Mouse (Mus musculus): ENCODE measurements around the gene Ldhb. TPM values are rescaled to one million over a fixed set of nuclear protein-coding genes. Genes with fewer than 3 reads are reported as not detected.

The Ldhb gene
- 10 to 100 TPM; 25.2 to 30.6 TPM for total RNA-seq (2023)

GRCm38 (mm10) chr6:142507785-142508162 lies at the start of gene Ldhb:
TSS of gene Ldhb (minus strand) at chr6:142507957.

GRCm38 (mm10) chr6:142472801-142473203 lies 35.0 kb downstream of the Ldhb start, which contains the start of gene Gys2:
TSS of gene Gys2 (minus strand) at chr6:142473109.

Other genes with a start within 250 kb of the Ldhb start
- gene Iapp, start 209.5 kb downstream of the Ldhb start, total RNA-seq (2023), result not detected
- not detected for gene Slco1a5, start 185.0 kb downstream of the Ldhb start, total RNA-seq (2023)
- 1 to 10 TPM; 7.0 to 9.5 TPM for gene Pyroxd1, start 162.3 kb downstream of the Ldhb start, total RNA-seq (2023)
- 10 to 100 TPM; 16.1 to 17.5 TPM for gene Recql, start 120.9 kb downstream of the Ldhb start, total RNA-seq (2023)
- 10 to 100 TPM; 11.7 to 17.4 TPM for gene Golt1b, start 120.7 kb downstream of the Ldhb start, total RNA-seq (2023)
- not detected for gene Spx, start 94.5 kb downstream of the Ldhb start, total RNA-seq (2023)
- not detected for gene Gys2, start 34.8 kb downstream of the Ldhb start, total RNA-seq (2023)
- under 1 TPM; 0.18 to 0.24 TPM for gene Kcnj8, start 63.7 kb upstream of the Ldhb start, total RNA-seq (2023)
- gene Abcc9, start 194.4 kb upstream of the Ldhb start, total RNA-seq (2023), result under 1 TPM; 0.11 to 0.31 TPM
- 10 to 100 TPM; 33.8 to 34.5 TPM for gene Cmas, start 248.7 kb upstream of the Ldhb start, total RNA-seq (2023)